Mouse (Mus musculus): ENCODE results near the gene Wdr89.

The Wdr89 gene

DNA sequence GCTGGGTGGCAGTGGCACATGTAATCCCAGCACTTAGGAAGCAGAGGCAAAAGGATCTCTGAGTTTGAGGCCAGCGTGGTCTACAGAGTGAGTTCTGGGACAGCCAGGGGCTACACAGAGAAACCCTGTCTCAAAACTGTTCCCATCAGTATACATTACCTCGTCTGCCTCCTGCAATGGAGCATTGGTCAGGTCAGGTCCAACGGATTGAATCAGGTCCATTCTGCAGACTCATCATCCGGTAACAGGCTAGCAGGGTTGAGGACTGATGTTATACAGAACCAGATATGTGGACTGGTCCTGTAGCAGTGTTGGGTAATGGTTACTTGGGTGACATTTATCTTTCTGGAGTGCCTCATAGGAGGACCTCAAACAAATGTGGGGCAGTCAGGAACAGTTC is 3.3 kb upstream of the Wdr89 start:
- in situ Hi-C loops (cut with MboI; ENCODE audit: low pct_unique_long_range_greater_than_20kb in 1 of 2, low sequenced_read_pairs in 2 of 2, unreplicated experiment in 1 of 2) = no loop called here

GRCm38 (mm10) chr12:75671759-75672315 is 2.5 kb upstream of the Wdr89 start:
- in situ Hi-C loops (cut with MboI; ENCODE audit: low pct_unique_long_range_greater_than_20kb in 1 of 2, low sequenced_read_pairs in 2 of 2, unreplicated experiment in 1 of 2) = no loop called here

DNA sequence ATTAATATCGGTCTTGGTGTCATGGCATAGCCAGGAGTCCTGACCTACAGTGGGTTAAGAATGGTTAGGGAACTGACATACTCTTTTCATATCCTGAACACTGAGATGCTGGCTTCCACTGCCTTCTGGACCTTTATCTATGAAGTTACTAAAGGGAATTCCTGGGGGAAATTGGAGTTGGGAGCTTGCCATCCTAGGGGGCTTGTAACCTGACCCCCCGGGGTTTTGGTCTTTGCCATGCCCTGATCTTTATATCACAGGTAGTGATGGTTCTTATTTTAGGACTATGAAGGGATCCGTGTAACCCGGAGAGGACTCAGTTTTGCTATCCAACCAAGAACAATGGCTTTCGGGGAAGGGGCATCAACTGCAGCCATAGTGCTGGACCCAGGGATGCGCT is 1.3 kb upstream of the Wdr89 start:
- in situ Hi-C loops (cut with MboI; ENCODE audit: low pct_unique_long_range_greater_than_20kb in 1 of 2, low sequenced_read_pairs in 2 of 2, unreplicated experiment in 1 of 2) = no loop called here

GRCm38 (mm10) chr12:75668916-75669257 is 450 bp downstream of the Wdr89 start:
- in situ Hi-C loops (cut with MboI; ENCODE audit: low pct_unique_long_range_greater_than_20kb in 1 of 2, low sequenced_read_pairs in 2 of 2, unreplicated experiment in 1 of 2) = no loop called here

DNA sequence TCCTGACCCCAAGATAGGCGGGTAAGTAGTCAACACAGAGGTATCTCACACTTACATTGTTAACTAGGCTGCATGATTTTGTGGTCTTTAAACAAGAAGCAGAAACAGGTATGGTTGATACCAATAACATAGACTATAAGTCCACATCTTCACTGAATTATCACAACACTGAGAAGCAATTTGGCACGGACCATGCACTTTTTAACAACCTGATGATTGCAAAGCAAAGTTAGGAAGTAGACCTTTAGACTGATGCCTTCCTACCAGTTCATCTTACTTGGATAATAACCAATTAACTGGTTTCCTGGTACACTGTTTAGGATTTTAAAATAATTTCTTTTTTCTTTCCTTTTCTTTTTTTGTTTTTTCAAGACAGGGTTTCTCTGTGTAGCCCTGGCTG is 1.1 kb downstream of the Wdr89 start:
- in situ Hi-C loops (cut with MboI; ENCODE audit: low pct_unique_long_range_greater_than_20kb in 1 of 2, low sequenced_read_pairs in 2 of 2, unreplicated experiment in 1 of 2) = no loop called here

GRCm38 (mm10) chr12:75666939-75667338 is 2.4 kb downstream of the Wdr89 start:
- in situ Hi-C loops (cut with MboI; ENCODE audit: low pct_unique_long_range_greater_than_20kb in 1 of 2, low sequenced_read_pairs in 2 of 2, unreplicated experiment in 1 of 2) = no loop called here

- in situ Hi-C loops (cut with MboI; ENCODE audit: low pct_unique_long_range_greater_than_20kb in 1 of 2, low sequenced_read_pairs in 2 of 2, unreplicated experiment in 1 of 2) = no loop called here
Observed at GRCm38 (mm10) chr12:75664516-75664810, 4.9 kb downstream of the Wdr89 start.

GRCm38 (mm10) chr12:75663646-75664515 is 5.5 kb downstream of the Wdr89 start:
- in situ Hi-C loops (cut with MboI; ENCODE audit: low pct_unique_long_range_greater_than_20kb in 1 of 2, low sequenced_read_pairs in 2 of 2, unreplicated experiment in 1 of 2) = no loop called here

DNA sequence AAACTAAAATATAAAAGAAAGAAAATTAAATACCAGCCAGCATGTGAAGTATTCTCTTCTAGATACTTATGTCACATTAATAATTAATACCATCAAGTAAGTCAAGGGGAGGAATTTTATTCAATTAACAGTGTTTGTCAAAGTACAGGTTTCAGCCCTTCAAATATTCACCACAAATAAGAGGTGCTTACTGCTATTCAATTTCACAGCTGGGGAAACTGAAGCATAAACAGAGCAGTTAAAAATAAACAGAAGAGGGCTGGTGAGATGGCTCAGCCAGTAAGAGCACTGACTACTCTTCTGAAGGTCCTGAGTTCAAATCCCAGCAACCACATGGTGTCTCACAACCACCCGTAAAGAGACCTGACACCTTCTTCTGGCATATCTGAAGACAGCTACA is 7.0 kb downstream of the Wdr89 start:
- in situ Hi-C loops (cut with MboI; ENCODE audit: low pct_unique_long_range_greater_than_20kb in 1 of 2, low sequenced_read_pairs in 2 of 2, unreplicated experiment in 1 of 2) = no loop called here

DNA sequence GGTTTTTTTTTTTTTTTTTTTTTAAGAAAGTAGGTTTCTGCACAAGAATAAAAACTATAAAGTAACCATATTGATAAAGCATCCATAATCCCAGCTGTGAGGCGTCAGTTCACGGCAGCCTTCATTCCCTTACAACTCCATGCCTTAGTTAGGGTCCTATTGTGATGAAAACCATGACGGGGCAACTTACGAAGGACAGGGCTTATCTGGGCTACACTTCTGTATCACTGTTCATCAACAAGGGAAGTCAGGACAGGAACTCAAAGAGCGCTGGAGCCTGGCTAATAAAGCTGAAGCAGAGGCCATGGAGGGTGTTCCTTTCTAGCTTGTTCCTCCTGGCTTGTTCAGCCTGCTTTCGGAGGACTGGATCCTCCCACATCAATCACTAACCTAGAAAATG is 10.9 kb downstream of the Wdr89 start:
- in situ Hi-C loops (cut with MboI; ENCODE audit: low pct_unique_long_range_greater_than_20kb in 1 of 2, low sequenced_read_pairs in 2 of 2, unreplicated experiment in 1 of 2) = no loop called here

DNA sequence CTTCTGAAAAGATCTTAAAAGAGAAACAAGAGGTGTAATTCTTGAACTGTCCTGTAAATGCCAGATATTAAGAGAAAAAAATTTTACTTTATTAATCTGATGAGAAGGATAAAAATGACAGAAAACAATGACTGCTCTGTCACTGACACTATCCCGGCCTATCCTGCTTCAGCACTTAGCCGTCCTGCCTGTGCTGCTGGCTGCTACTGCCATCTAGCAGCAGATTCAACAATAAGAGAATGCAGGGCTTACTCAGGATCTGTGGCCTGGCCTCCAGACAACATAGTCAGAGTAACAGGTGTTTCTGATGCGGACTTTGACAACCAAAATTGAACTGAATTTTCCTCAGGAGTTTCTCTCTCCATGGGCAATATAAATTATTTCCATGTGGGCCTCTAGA is 12.8 kb downstream of the Wdr89 start:
- in situ Hi-C loops (cut with MboI; ENCODE audit: low pct_unique_long_range_greater_than_20kb in 1 of 2, low sequenced_read_pairs in 2 of 2, unreplicated experiment in 1 of 2) = no loop called here

DNA sequence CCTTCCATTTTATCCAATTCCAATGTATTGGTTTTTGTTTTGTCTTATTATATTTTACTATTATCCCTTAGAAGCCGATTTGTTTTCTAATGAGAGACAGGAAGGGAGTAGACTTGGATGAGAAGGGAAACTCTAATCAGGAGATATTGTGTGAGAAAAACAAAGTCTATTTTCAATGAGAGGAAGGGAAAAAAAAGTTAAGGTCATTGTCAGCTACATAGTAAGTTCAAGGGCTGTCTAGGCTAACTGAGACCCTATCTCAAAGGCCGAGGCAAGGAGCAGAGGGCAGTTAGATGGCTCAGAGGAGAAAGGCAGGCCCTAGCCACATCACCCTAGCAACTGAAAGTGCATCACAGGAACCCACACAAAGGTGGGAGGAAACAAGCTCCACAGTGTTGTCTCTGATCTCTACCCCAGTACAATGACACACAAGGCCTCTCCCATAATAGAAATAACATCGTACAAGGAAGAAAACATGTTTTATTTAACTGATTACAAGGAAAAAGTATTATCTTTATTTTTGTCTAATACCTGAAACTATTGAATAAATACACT is 15.0 kb downstream of the Wdr89 start:
- in situ Hi-C loops (cut with MboI; ENCODE audit: low pct_unique_long_range_greater_than_20kb in 1 of 2, low sequenced_read_pairs in 2 of 2, unreplicated experiment in 1 of 2) = no loop called here

GRCm38 (mm10) chr12:75649706-75650093 is 19.6 kb downstream of the Wdr89 start:
- in situ Hi-C loops (cut with MboI; ENCODE audit: low pct_unique_long_range_greater_than_20kb in 1 of 2, low sequenced_read_pairs in 2 of 2, unreplicated experiment in 1 of 2) = loop anchor here (25.0 kb wide), 1 partner anchor 187 kb away; no protein-coding TSS in a partner anchor

GRCm38 (mm10) chr12:75649058-75649705 is 20.2 kb downstream of the Wdr89 start:
- in situ Hi-C loops (cut with MboI; ENCODE audit: low pct_unique_long_range_greater_than_20kb in 1 of 2, low sequenced_read_pairs in 2 of 2, unreplicated experiment in 1 of 2) = loop anchor here (25.0 kb wide), 1 partner anchor 187 kb away; no protein-coding TSS in a partner anchor

DNA sequence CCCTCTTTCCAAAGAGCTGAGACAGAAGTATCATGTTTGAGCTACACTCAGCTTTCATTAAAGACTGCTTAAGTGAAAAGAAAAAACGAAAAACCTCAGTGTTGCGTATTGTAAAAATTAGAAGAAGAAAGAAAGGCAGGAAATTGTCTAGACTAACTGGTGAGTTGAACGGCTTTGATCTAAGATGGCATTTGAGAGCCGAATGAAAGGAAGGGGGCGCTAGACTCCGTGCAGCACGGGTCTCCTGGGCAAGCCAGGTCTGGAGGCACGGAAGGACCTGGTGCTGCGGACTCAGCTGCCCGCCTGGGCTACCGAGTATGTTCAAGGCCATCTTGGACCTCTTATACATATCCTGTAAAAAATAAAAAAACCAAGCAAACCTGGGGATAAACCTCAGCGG is 21.1 kb downstream of the Wdr89 start:
- in situ Hi-C loops (cut with MboI; ENCODE audit: low pct_unique_long_range_greater_than_20kb in 1 of 2, low sequenced_read_pairs in 2 of 2, unreplicated experiment in 1 of 2) = loop anchor here (25.0 kb wide), 1 partner anchor 186 kb away; no protein-coding TSS in a partner anchor

DNA sequence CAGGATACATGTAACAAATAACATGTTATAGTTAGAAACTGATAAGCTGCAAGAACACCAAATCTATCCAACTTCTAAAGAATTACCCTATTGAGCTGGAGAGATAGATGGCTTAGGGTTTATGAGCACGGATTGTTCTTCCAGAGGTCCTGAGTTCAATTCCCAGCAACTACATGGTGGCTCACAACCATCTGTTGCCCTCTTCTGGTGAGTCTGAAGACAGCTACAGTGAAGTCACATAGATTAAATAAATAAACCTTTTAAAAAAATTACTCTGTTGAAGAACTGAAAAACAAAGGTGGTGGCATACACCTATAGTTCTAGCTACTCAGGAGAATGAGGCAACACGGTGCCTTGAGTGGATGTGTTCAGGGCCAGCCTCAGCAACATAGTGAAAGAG is 21.7 kb downstream of the Wdr89 start:
- in situ Hi-C loops (cut with MboI; ENCODE audit: low pct_unique_long_range_greater_than_20kb in 1 of 2, low sequenced_read_pairs in 2 of 2, unreplicated experiment in 1 of 2) = loop anchor here (25.0 kb wide), 1 partner anchor 185 kb away; no protein-coding TSS in a partner anchor

- in situ Hi-C loops (cut with MboI; ENCODE audit: low pct_unique_long_range_greater_than_20kb in 1 of 2, low sequenced_read_pairs in 2 of 2, unreplicated experiment in 1 of 2) = loop anchor here (25.0 kb wide), 1 partner anchor 183 kb away; no protein-coding TSS in a partner anchor
Observed at GRCm38 (mm10) chr12:75645780-75646179, 23.6 kb downstream of the Wdr89 start.

- in situ Hi-C loops (cut with MboI; ENCODE audit: low pct_unique_long_range_greater_than_20kb in 1 of 2, low sequenced_read_pairs in 2 of 2, unreplicated experiment in 1 of 2) = loop anchor here (25.0 kb wide), 1 partner anchor 179 kb away; no protein-coding TSS in a partner anchor
Observed at GRCm38 (mm10) chr12:75641726-75642125, 27.6 kb downstream of the Wdr89 start.

- in situ Hi-C loops (cut with MboI; ENCODE audit: low pct_unique_long_range_greater_than_20kb in 1 of 2, low sequenced_read_pairs in 2 of 2, unreplicated experiment in 1 of 2) = loop anchor here (25.0 kb wide), 1 partner anchor 176 kb away; no protein-coding TSS in a partner anchor
Observed at GRCm38 (mm10) chr12:75638345-75638744, 31.0 kb downstream of the Wdr89 start.

Data from mouse embryonic stem cell (cell line).